10 mouse cellular contexts compared by ENCODE assay signal in the genomic region with DNA sequence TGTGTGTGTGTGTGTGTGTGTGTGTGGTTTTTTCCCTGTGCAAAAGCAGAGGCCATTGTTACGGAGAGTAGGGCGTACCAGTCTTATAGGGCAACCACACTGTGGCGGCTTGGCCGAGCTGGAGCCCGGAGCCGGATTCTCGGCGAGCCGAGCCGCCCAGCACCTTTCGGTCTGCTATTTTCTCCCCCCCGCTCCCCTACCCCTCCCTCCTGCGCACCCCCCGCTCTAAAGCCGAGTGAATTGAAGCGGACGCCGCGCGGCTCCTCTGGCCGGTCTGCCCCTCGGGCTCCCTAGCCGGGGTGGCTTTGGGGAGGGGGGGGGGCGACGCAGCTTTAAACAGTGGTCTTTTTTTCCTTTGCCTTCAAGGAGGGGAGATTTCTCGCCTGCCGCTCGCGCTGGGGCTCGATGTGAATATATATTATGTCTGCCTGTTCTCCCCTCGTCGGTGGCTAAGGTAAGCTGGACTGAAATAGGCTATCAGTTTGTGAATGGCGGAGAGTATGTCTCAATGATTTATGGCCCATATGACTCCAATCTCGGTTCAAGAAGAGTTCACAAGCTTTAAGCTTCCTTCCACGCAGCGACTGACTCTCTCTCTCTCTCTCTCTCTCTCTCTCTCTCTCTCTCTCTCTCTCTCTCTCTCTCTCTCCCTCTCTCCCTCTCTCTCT. TPM values are rescaled to one million over a fixed set of nuclear protein-coding genes. Genes with fewer than 3 reads are reported as not detected.
DNase-seq lines count a peak whose midpoint lies in the region; ATAC-seq and TF ChIP-seq lines count a peak whose summit lies in the region.
"Had no signal": no experiment of that assay in that cellular context is flagged by ENCODE, and none has a peak within 500 bp of the region (broad histone marks: within the 10 kb centered on the region; RNA-seq: fewer than 3 reads in every experiment).

No protein-coding gene starts in this region.

- H3K4me2 ChIP-seq in lung, embryonic 14.5 days = peak overlapping the region; percentile 84
- H3K4me2 ChIP-seq in limb, embryonic 11.5 days (ENCODE audit: low read depth, severe bottlenecking) = peak overlapping the region; percentile 58
- H3K4me2 ChIP-seq in stomach, embryonic 15.5 days = peak overlapping the region; percentile 65

- H3K9ac ChIP-seq in lung, embryonic 14.5 days = peak overlapping the region; percentile 97
- H3K9ac ChIP-seq in limb, embryonic 11.5 days (ENCODE audit: low read length) = peak overlapping the region; percentile 30; the same call in 1 of the 2 replicates
- H3K9ac ChIP-seq in stomach, embryonic 15.5 days = peak overlapping the region; percentile 50; the same call in 1 of the 2 replicates

- H3K27ac ChIP-seq in lung, embryonic 14.5 days (ENCODE audit: low read depth) = peak overlapping the region; percentile 100
- peak overlapping the region; percentile 59; the same call in 1 of the 2 replicates for H3K27ac ChIP-seq in limb, embryonic 11.5 days (replicated peaks; ENCODE audit: low read depth, low read length)
- peak overlapping the region; percentile 94 for H3K27ac ChIP-seq in stomach, embryonic 15.5 days

- peaks cover 26% of the 10 kb centered on the region for H3K4me1 ChIP-seq in lung, embryonic 14.5 days (ENCODE audit: insufficient read depth)
- peaks cover 30% of the 10 kb centered on the region for H3K4me1 ChIP-seq in limb, embryonic 11.5 days (ENCODE audit: control insufficient read depth, insufficient read depth, low read length)
- H3K4me1 ChIP-seq in stomach, embryonic 15.5 days = peaks cover 51% of the 10 kb centered on the region
- H3K4me1 ChIP-seq: megakaryocyte, embryonic 14.5 days had no signal

- under 1% methylated on average over 35 of the region's 36 CpGs for WGBS in lung, embryonic 14.5 days
- 1% methylated on average over 36 of the region's 36 CpGs for WGBS in limb, embryonic 11.5 days
- 2% methylated on average over 28 of the region's 36 CpGs for WGBS in stomach, embryonic 15.5 days

- H3K4me3 ChIP-seq in lung, embryonic 14.5 days (ENCODE audit: low read depth, low read length) = peak overlapping the region; percentile 64
- H3K4me3 ChIP-seq in limb, embryonic 11.5 days (ENCODE audit: low read depth, low read length) = peak overlapping the region; percentile 22
- H3K4me3 ChIP-seq in stomach, embryonic 15.5 days (replicated peaks) = peak overlapping the region; percentile 42

- DNase-seq in lung, embryonic 14.5 days = peak; percentile 90
- DNase-seq in lung, postnatal 36 days = no peak
- DNase-seq in limb, embryonic 11.5 days (ENCODE audit: low spot score) = peak; percentile 73
- DNase-seq in ovary, adult 18-20 months (ENCODE audit: low spot score) = no peak
- DNase-seq in urinary bladder, postnatal 4 days (ENCODE audit: low spot score in 2 of 2) = no peak
- no peak for DNase-seq in frontal cortex, postnatal 10 days (ENCODE audit: low spot score in 2 of 2)
- DNase-seq: thymus, postnatal 36 days had no signal

- no peaks in the 10 kb centered on the region for H3K9me3 ChIP-seq in lung, embryonic 14.5 days (ENCODE audit: low read depth, low read length)
- H3K9me3 ChIP-seq in limb, embryonic 11.5 days (ENCODE audit: control insufficient read depth, low read length) = no peaks in the 10 kb centered on the region
- H3K9me3 ChIP-seq in stomach, embryonic 15.5 days = no peaks in the 10 kb centered on the region

- no peak for TF ChIP-seq CTCF in lung, embryonic 14.5 days (IDR thresholded peaks at IDR 0.05; ENCODE audit: low read depth)

- peak; percentile 58 for ATAC-seq in lung, embryonic 14.5 days (ENCODE audit: insufficient read depth)
- ATAC-seq in hematopoietic stem cell, adult 5-6 weeks (replicated peaks in 1 of 2; ENCODE audit: insufficient read depth in 1 of 2, low FRiP score in 2 of 2, low TSS enrichment in 1 of 2, low read depth in 1 of 2, poor library complexity in 2 of 2, severe bottlenecking in 2 of 2) = 0 out of 4 replicates have a peak, but pooled peaks have one; percentile 12 to 29
- ATAC-seq in limb, embryonic 11.5 days (ENCODE audit: insufficient number of reproducible peaks, low FRiP score, low TSS enrichment, low read depth) = peak; percentile 55; the same call in 1 of the 2 replicates
- peak; percentile 52; the same call in 1 of the 2 replicates for ATAC-seq in stomach, embryonic 15.5 days (ENCODE audit: insufficient read depth, low FRiP score, low read depth)

- peaks cover 46% of the 10 kb centered on the region for H3K27me3 ChIP-seq in lung, embryonic 14.5 days (ENCODE audit: insufficient read depth, low read length)
- peaks cover 95% of the 10 kb centered on the region for H3K27me3 ChIP-seq in limb, embryonic 11.5 days (ENCODE audit: control insufficient read depth, insufficient read depth, low read length)
- H3K27me3 ChIP-seq in stomach, embryonic 15.5 days (replicated peaks) = peaks cover 28% of the 10 kb centered on the region

- peaks cover 57% of the 10 kb centered on the region for H3K36me3 ChIP-seq in lung, embryonic 14.5 days (ENCODE audit: insufficient read depth)
- no peaks in the 10 kb centered on the region for H3K36me3 ChIP-seq in limb, embryonic 11.5 days (ENCODE audit: control insufficient read depth, insufficient read depth, low read length)
- H3K36me3 ChIP-seq in stomach, embryonic 15.5 days = no peaks in the 10 kb centered on the region

RNA-seq across cellular contexts. Expression of gene Hoxb2, which starts 9.5 kb away (rescaled TPM):
- 48.9 and 51.6 TPM in 2 replicates for polyA plus RNA-seq in lung, embryonic 14.5 days (2014; fragmentation: Nextera tagmentation; extraction: Ambion mirVana)
- 1.8 and 2.1 TPM in 2 replicates for total RNA-seq in hematopoietic stem cell, adult 5-6 weeks (2017)
- polyA plus RNA-seq in limb, embryonic 11.5 days (2014; fragmentation: Nextera tagmentation; extraction: Ambion mirVana) = 7.5 and 10.7 TPM in 2 replicates
- polyA plus RNA-seq in stomach, embryonic 15.5 days (2015; fragmentation: Nextera tagmentation; extraction: Ambion mirVana) = 20.3 and 21.0 TPM in 2 replicates

RNA-seq across cellular contexts. Expression of gene Hoxb3, which starts 17.7 kb away (rescaled TPM):
- 3.9 and 6.3 TPM in 2 replicates for polyA plus RNA-seq in lung, embryonic 14.5 days (2014; fragmentation: Nextera tagmentation; extraction: Ambion mirVana)
- total RNA-seq in hematopoietic stem cell, adult 5-6 weeks (2017) = 4.4 and 9.4 TPM in 2 replicates
- polyA plus RNA-seq in limb, embryonic 11.5 days (2014; fragmentation: Nextera tagmentation; extraction: Ambion mirVana) = 0.68 and 0.78 TPM in 2 replicates
- polyA plus RNA-seq in stomach, embryonic 15.5 days (2015; fragmentation: Nextera tagmentation; extraction: Ambion mirVana) = 2.5 and 2.7 TPM in 2 replicates

RNA-seq across cellular contexts. Expression of gene Hoxb4, which starts 22.8 kb away (rescaled TPM):
- 3.8 and 3.9 TPM in 2 replicates for polyA plus RNA-seq in lung, embryonic 14.5 days (2014; fragmentation: Nextera tagmentation; extraction: Ambion mirVana)
- total RNA-seq in hematopoietic stem cell, adult 5-6 weeks (2017) = 2.4 and 4.0 TPM in 2 replicates
- polyA plus RNA-seq in limb, embryonic 11.5 days (2014; fragmentation: Nextera tagmentation; extraction: Ambion mirVana) = 0.33 and 0.45 TPM in 2 replicates
- 3.4 and 3.6 TPM in 2 replicates for polyA plus RNA-seq in stomach, embryonic 15.5 days (2015; fragmentation: Nextera tagmentation; extraction: Ambion mirVana)

RNA-seq across cellular contexts. Expression of gene Hoxb1, which starts 24.7 kb away (rescaled TPM):
- 0.08 TPM in 1 of 2 replicates, not detected in the other for polyA plus RNA-seq in lung, embryonic 14.5 days (2014; fragmentation: Nextera tagmentation; extraction: Ambion mirVana)
- total RNA-seq in hematopoietic stem cell, adult 5-6 weeks (2017) = not detected in 2 replicates
- 0.58 TPM in 1 of 2 replicates, not detected in the other for polyA plus RNA-seq in limb, embryonic 11.5 days (2014; fragmentation: Nextera tagmentation; extraction: Ambion mirVana)
- 0.10 TPM in 1 of 2 replicates, not detected in the other for polyA plus RNA-seq in stomach, embryonic 15.5 days (2015; fragmentation: Nextera tagmentation; extraction: Ambion mirVana)

RNA-seq across cellular contexts. Expression of gene Hoxb5, which starts 37.7 kb away (rescaled TPM):
- 65.9 and 76.1 TPM in 2 replicates for polyA plus RNA-seq in lung, embryonic 14.5 days (2014; fragmentation: Nextera tagmentation; extraction: Ambion mirVana)
- total RNA-seq in hematopoietic stem cell, adult 5-6 weeks (2017) = 0.25 and 1.3 TPM in 2 replicates
- 2.1 and 2.6 TPM in 2 replicates for polyA plus RNA-seq in limb, embryonic 11.5 days (2014; fragmentation: Nextera tagmentation; extraction: Ambion mirVana)
- polyA plus RNA-seq in stomach, embryonic 15.5 days (2015; fragmentation: Nextera tagmentation; extraction: Ambion mirVana) = 17.6 and 17.9 TPM in 2 replicates

Comparison
In these comparisons a context has a peak if more than half of its experiments do, and no peak if none do; other contexts are left out.
1. DNase-seq: peak in lung, embryonic 14.5 days (single experiment) and limb, embryonic 11.5 days (single experiment); none in lung, postnatal 36 days (single experiment), ovary, adult 18-20 months (single experiment), urinary bladder, postnatal 4 days (0 of 2) and frontal cortex, postnatal 10 days (0 of 2).
2. H3K9ac ChIP-seq: peak in every context shown above with its lines; median percentile 97 in lung, embryonic 14.5 days; 50 in stomach, embryonic 15.5 days; 30 in limb, embryonic 11.5 days.
3. Peak in every context shown above with its lines, with median percentiles within 50 percentile points of each other: ATAC-seq, H3K27ac ChIP-seq, H3K4me2 ChIP-seq and H3K4me3 ChIP-seq.